Mouse (Mus musculus): ENCODE data around the gene Erbb2. TPM values are rescaled to one million over a fixed set of nuclear protein-coding genes. Genes with fewer than 3 reads are reported as not detected.
A peak's percentile ranks its signal among the peaks of the same experiment; 100 is the strongest.

Gene Erbb2
- polyA plus RNA-seq, 1 experiment from 2014 or later: 18.9 TPM

GRCm38 (mm10) chr11:98409341-98409822 lies 2.9 kb upstream of the Erbb2 start:
- Histone ChIP-seq H3K4me3 (peak overlapping the region; percentile 30), H3K36me3 (replicated peaks) (no peaks in the 10 kb centered on the region), H3K27ac (peak overlapping the region; percentile 75), H3K4me1 (peaks cover 46% of the 10 kb centered on the region), H3K27me3 (ENCODE audit: poor library complexity, severe bottlenecking) (peaks cover 58% of the 10 kb centered on the region), H3K9me3 (no peaks in the 10 kb centered on the region)
- peak; percentile 47 for DNase-seq (ENCODE audit: extremely low spot score, low spot score)
- WGBS: 3% methylated on average over 10 of the region's 10 CpGs

GRCm38 (mm10) chr11:98412797-98413301 lies 579 bp downstream of the Erbb2 start:
- 0% methylated on average over 40 of the region's 40 CpGs for WGBS
- Histone ChIP-seq H3K27me3 (ENCODE audit: poor library complexity, severe bottlenecking) (peaks cover 63% of the 10 kb centered on the region), H3K36me3 (replicated peaks) (no peaks in the 10 kb centered on the region), H3K4me3 (peak overlapping the region; percentile 97), H3K27ac (peak overlapping the region; percentile 91), H3K9me3 (no peaks in the 10 kb centered on the region), H3K4me1 (peaks cover 54% of the 10 kb centered on the region)
- peak; percentile 62 for DNase-seq (ENCODE audit: extremely low spot score, low spot score)

GRCm38 (mm10) chr11:98413731-98414130 lies 1.5 kb downstream of the Erbb2 start:
- 33% methylated on average over 7 of the region's 7 CpGs for WGBS
- no peaks in the 10 kb centered on the region for H3K9me3 ChIP-seq
- no peaks in the 10 kb centered on the region; the same call in 1 of the 2 replicates for H3K36me3 ChIP-seq (replicated peaks)
- peak overlapping the region; percentile 91 for H3K27ac ChIP-seq
- H3K27me3 ChIP-seq (ENCODE audit: poor library complexity, severe bottlenecking): peaks cover 61% of the 10 kb centered on the region
- peak overlapping the region; percentile 97 for H3K4me3 ChIP-seq
- DNase-seq (ENCODE audit: extremely low spot score, low spot score): no peak
- H3K4me1 ChIP-seq: peaks cover 51% of the 10 kb centered on the region

- no peak overlapping the region for H3K27ac ChIP-seq
- H3K4me3 ChIP-seq: peak overlapping the region; percentile 97; the same call in 1 of the 2 replicates
- DNase-seq (ENCODE audit: extremely low spot score, low spot score): no peak
- no peaks in the 10 kb centered on the region; the same call in 1 of the 2 replicates for H3K36me3 ChIP-seq (replicated peaks)
- H3K4me1 ChIP-seq: peaks cover 46% of the 10 kb centered on the region
- no peaks in the 10 kb centered on the region for H3K9me3 ChIP-seq
- H3K27me3 ChIP-seq (ENCODE audit: poor library complexity, severe bottlenecking): peaks cover 57% of the 10 kb centered on the region
- 17% methylated on average over 2 of the region's 2 CpGs for WGBS
These were observed 1.9 kb downstream of the Erbb2 start for GRCm38 (mm10) chr11:98414162-98414561.

- H3K4me1 ChIP-seq: peaks cover 30% of the 10 kb centered on the region
- WGBS: 81% methylated on average over 1 of the region's 1 CpGs
- DNase-seq (ENCODE audit: extremely low spot score, low spot score): no peak
- peaks cover 28% of the 10 kb centered on the region for H3K27me3 ChIP-seq (ENCODE audit: poor library complexity, severe bottlenecking)
- peaks cover 16% of the 10 kb centered on the region for H3K36me3 ChIP-seq (replicated peaks)
- no peak overlapping the region for H3K4me3 ChIP-seq
- no peak overlapping the region for H3K27ac ChIP-seq
- H3K9me3 ChIP-seq: no peaks in the 10 kb centered on the region
These were observed 4.8 kb downstream of the Erbb2 start for GRCm38 (mm10) chr11:98417074-98417473.

- Histone ChIP-seq H3K4me1 (peaks cover 19% of the 10 kb centered on the region), H3K4me3 (no peak overlapping the region), H3K36me3 (replicated peaks) (peaks cover 28% of the 10 kb centered on the region), H3K27ac (no peak overlapping the region), H3K9me3 (no peaks in the 10 kb centered on the region), H3K27me3 (ENCODE audit: poor library complexity, severe bottlenecking) (peaks cover 16% of the 10 kb centered on the region)
- 80% methylated on average over 6 of the region's 6 CpGs for WGBS
- DNase-seq (ENCODE audit: extremely low spot score, low spot score): no peak
These were observed 6.0 kb downstream of the Erbb2 start for GRCm38 (mm10) chr11:98418273-98418672.

GRCm38 (mm10) chr11:98418939-98419547 lies 6.8 kb downstream of the Erbb2 start:
- no peaks in the 10 kb centered on the region for H3K9me3 ChIP-seq
- peaks cover 34% of the 10 kb centered on the region for H3K36me3 ChIP-seq (replicated peaks)
- peaks cover 12% of the 10 kb centered on the region for H3K4me1 ChIP-seq
- no peak for DNase-seq (ENCODE audit: extremely low spot score, low spot score)
- no peak overlapping the region for H3K4me3 ChIP-seq
- no peak overlapping the region for H3K27ac ChIP-seq
- 82% methylated on average over 10 of the region's 10 CpGs for WGBS
- H3K27me3 ChIP-seq (ENCODE audit: poor library complexity, severe bottlenecking): peaks cover 9% of the 10 kb centered on the region

GRCm38 (mm10) chr11:98426592-98426991 lies 14.3 kb downstream of the Erbb2 start:
- Histone ChIP-seq H3K27me3 (ENCODE audit: poor library complexity, severe bottlenecking) (no peaks in the 10 kb centered on the region), H3K4me3 (no peak overlapping the region), H3K36me3 (replicated peaks) (peaks cover 84% of the 10 kb centered on the region), H3K9me3 (no peaks in the 10 kb centered on the region), H3K27ac (no peak overlapping the region), H3K4me1 (no peaks in the 10 kb centered on the region)
- WGBS: 91% methylated on average over 7 of the region's 7 CpGs
- no peak for DNase-seq (ENCODE audit: extremely low spot score, low spot score)

- H3K27me3 ChIP-seq (ENCODE audit: poor library complexity, severe bottlenecking): no peaks in the 10 kb centered on the region
- H3K36me3 ChIP-seq (replicated peaks): peaks cover 83% of the 10 kb centered on the region
- no peak overlapping the region for H3K27ac ChIP-seq
- H3K9me3 ChIP-seq: no peaks in the 10 kb centered on the region
- no peaks in the 10 kb centered on the region for H3K4me1 ChIP-seq
- WGBS: 89% methylated on average over 5 of the region's 5 CpGs
- H3K4me3 ChIP-seq: no peak overlapping the region
- DNase-seq (ENCODE audit: extremely low spot score, low spot score): no peak
These were observed 16.2 kb downstream of the Erbb2 start for GRCm38 (mm10) chr11:98428436-98428835.

GRCm38 (mm10) chr11:98431743-98432502 lies 19.7 kb downstream of the Erbb2 start:
- H3K4me1 ChIP-seq: no peaks in the 10 kb centered on the region
- DNase-seq (ENCODE audit: extremely low spot score, low spot score): no peak
- H3K36me3 ChIP-seq (replicated peaks): peaks cover 94% of the 10 kb centered on the region
- no peaks in the 10 kb centered on the region for H3K9me3 ChIP-seq
- no peak overlapping the region for H3K4me3 ChIP-seq
- no peaks in the 10 kb centered on the region for H3K27me3 ChIP-seq (ENCODE audit: poor library complexity, severe bottlenecking)
- WGBS: 84% methylated on average over 9 of the region's 9 CpGs
- no peak overlapping the region for H3K27ac ChIP-seq

GRCm38 (mm10) chr11:98435723-98436122 lies 23.5 kb downstream of the Erbb2 start:
- no peak overlapping the region for H3K4me3 ChIP-seq
- H3K4me1 ChIP-seq: peaks cover 11% of the 10 kb centered on the region
- no peaks in the 10 kb centered on the region for H3K9me3 ChIP-seq
- no peak for DNase-seq (ENCODE audit: extremely low spot score, low spot score)
- WGBS: 91% methylated on average over 9 of the region's 9 CpGs
- H3K36me3 ChIP-seq (replicated peaks): peaks cover 67% of the 10 kb centered on the region
- H3K27ac ChIP-seq: no peak overlapping the region
- H3K27me3 ChIP-seq (ENCODE audit: poor library complexity, severe bottlenecking): no peaks in the 10 kb centered on the region

- no peak for DNase-seq (ENCODE audit: extremely low spot score, low spot score)
- peak overlapping the region; percentile 87 for H3K4me3 ChIP-seq
- H3K27me3 ChIP-seq (ENCODE audit: poor library complexity, severe bottlenecking): no peaks in the 10 kb centered on the region
These were observed 25.2 kb downstream of the Erbb2 start for GRCm38 (mm10) chr11:98437441-98437840.

More at GRCm38 (mm10) chr11:98437441-98437840, 25.2 kb downstream of the Erbb2 start:
- WGBS: 92% methylated on average over 6 of the region's 6 CpGs
- Histone ChIP-seq H3K9me3 (no peaks in the 10 kb centered on the region), H3K36me3 (replicated peaks) (peaks cover 51% of the 10 kb centered on the region), H3K27ac (no peak overlapping the region), H3K4me1 (peaks cover 11% of the 10 kb centered on the region)

All from forebrain, embryonic 10.5 days (tissue).